Mouse (Mus musculus) monocyte, adult 2 months (primary cell): ENCODE measurements at regions not wholly inside any gene's neighbourhood (a gene's known extent, or its start where the extent isn't known, plus 50 kb on each side); places are given as distances from the start of the nearest gene placed in this dataset.

Source experiments
- DNase-seq, 2 experiments: peaks; one replicate each; pipeline ENCODE4 v3.0.0; 2022; ENCODE audit warnings: low spot score in 2 of 2, low read depth in 1 of 2

DNA sequence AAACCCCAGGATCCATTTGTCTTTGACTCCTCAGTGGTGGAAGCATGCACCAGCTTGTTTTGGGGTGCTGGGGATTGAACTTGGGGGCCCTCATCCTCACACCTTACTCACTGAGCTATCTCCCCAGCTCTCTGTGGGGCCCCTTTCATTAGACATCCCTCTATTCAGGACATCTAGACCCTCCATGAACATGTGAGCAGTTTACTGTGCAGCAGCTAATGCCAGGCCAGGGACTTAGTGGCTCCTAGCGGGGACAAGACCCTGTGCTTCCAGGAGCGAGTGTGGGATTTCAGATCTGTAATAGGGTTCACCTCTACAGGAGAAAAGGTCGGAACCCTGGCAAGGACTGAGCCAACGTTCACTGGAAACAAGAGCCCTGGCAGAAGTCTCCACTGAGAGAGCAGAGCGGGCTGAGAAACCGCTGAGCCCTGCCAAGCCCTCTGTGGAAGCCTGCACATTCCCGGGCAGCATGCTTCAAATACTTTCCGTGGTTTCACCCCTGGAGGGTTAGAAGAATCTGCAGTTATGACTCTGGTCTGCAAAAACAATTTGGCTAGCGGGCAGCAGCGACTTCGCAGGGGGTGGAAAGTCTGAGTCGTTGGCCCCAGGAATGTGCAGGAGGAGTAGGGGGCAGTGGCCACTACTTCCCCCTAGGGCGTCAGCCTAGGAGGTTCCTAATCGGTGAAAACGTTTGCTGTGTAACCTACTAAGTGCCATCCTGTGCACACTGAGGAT, 125.6 kb downstream of the Smad6 start:
- DNase-seq: no peak

DNA sequence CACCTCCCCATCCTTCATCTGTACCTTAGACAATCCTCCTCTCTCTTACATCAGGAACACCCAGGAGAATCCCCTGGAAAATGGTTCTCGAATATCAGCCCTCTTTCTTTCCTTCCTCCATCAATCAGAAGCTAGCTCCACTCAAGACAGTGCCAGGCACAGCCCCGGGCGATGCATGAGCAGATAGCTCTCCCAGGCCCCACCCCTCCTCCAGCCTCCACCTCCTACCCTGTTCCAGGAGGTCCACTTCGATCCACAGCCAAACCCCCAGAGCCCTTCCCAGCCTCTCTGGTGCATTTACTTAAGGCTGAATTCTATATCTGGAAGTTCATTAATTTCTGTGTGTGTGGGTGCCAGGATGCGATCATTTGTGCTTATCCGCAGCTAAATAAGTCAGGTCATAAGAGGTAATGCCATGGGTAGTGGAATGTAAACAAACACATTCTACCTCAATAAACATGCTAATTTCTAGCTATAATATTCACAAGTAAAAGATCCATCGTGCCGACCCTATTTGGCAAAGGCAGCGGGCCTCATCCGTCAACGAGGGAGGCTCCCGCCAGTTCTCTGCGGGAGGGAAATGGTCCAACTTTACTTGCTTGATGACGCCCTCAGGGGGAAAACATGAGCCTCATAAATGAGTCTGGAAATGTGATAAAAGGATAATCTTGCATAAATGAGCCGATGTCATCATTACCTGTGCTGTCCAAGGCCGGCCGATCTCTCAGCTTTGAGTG, 129.5 kb downstream of the Smad6 start:
- no peak for DNase-seq

DNA sequence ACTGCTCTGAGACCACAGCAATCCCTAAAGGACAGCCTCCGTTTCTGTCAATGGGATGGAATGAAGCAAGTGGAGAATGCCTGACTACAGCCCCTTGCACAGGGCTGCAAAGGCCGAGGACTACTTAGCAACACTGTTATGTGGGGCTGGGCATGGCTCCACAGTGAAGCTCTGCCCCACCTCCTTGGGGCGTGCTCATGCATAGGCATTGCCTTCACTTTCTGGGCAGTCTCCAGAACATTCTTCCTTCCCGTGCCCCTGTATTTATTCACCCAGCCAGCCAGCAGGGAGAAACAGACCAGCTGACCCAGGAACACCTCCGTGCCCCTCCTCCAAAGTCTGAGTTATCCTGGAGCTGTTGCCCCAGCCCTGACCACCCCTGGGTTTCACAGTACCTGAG, 131.1 kb downstream of the Smad6 start:
- DNase-seq: no peak

DNA sequence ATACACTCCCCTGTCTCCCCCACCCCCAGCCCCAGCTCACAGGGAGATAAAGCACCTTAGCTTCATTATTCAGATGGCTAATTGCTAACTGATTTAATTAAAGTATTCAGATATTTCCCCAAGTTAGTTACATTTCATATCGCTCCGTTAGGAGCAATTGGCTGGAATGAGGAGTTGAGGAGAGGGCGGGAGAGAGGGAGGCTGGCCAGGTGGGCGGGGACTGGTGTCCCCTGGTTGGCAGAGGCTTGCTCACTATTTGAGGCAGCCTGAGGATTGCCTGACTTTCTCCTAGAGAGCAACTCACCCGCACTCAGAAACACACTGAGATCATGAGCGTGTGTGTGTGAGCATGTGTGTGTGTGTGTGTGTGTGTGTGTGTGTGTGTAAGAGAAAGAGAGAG, 131.8 kb upstream of the Smad3 start:
- no peak for DNase-seq

DNA sequence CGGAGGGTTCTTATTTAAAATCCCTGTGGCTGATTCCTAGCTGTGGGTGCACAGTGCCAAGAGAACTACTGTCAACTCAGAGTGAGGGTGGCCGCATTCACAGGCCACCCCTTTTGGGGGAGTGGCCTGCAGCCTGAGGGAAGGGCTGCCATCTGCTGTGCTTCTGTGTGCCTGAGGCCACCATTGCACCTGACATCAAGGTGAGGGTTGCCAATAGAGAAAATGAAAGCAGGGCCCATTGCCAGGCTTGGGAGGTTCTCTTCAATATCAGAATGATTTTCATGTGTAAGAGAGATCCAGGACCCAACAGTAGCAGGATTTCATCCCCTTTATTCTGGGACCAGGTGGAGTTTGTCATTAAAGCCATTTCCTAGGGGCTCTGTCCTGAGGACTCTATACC, 127.2 kb upstream of the Smad3 start:
- no peak for DNase-seq

DNA sequence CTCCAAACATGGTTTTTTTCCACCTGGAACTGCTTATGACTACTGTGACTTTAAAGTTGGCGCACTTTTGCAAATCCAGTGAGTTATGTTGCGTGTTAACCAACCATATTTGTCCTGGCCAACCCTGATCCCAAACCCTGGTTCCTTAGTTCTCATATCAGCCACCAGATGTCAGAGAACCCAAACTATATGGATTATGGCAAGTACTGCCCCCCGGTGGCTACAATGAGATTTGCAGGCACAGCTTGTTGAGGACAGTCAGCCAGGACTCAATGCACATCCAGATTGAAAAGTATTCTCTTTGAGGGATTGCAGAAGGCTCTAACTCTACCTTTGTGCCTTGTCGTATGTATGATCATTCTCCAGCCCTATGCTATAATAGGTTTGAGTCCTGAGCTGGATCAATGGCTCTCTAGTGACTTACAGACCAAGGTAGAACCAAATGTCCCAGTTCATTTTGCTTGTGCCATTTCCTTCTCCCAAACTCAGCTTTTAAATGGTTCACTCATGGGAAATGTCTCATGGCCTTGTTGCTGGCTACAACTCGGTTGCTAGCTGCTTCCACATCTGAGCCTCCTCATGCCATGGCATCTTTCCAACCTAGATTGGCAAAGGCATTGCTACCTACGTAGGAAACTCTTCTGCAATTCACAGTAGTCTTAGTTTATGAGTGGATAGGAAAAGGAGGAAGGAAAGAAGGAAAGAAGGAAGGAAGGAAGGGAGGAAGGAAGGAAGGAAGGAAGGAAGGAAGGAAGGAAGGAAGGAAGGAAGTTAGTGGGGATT, 126.1 kb upstream of the Smad3 start:
- DNase-seq: no peak

DNA sequence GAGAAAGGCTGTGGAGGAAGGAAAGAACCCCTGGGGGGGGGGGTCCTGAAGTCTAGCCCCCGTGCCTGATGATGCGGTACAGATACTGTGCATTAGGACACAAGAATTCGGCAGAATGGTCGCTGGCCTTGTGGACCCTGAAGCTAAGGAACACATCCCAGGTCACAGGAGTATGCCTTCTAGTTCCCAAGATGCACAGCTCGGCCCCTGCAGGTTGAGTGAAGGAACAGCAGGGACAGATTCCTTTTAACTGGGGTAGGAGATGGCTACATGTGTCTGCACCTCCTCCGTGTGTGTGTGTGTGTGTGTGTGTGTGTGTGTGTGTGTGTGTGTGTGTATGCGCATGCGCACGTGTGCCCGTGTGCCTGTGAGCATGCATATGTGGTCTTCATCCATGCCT, 123.9 kb upstream of the Smad3 start:
- DNase-seq: no peak

DNA sequence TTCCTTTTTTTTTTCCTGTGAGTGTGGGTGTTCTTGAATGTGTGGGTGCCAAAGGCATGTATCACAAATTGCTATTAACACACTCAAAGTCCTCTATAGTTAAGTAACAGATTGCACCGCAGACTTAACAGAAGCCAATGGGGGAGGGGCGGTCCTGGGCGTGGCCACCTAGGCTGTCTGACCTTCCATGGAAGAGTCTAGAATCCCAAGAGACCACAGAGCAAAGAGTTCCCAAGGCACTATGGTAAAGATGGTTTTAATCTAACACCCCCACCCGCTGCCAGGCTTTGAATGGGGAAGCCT, 123.4 kb upstream of the Smad3 start:
- DNase-seq: no peak

DNA sequence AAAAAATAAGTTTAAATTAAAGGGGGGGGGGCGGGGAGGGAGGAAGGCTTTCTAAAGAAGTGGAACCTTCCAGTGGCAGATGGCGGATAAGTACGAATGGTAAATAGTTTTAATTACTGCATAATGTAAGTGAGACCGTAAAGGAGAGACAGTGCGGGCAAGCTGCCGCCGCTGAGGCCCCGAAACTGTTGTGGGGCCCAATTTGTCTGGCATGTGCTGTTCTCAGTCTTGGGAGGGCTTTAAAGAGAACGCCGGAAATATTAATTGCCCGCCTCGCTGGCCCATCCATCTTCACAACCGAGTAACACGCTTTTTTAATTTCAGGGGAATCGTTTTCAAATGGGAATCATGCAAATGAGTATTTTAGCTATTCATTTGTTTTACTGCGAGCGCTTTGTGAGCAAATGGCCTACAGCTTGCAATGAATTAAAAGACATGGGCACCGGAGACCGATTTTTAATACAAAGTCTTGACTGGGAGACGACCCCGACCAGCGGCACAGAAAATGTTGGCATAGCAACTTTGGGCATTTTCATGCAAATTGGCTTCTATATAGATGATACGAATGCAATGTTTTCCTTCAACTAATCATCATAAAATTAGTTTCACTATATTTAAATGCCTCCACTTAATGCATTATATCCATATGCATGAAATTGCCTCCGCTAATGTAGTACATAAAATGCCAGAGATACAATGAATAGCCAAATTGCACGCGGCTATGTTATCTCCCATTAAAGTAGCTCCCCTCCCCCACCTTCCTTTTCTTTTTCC, 122.9 kb upstream of the Smad3 start:
- DNase-seq: no peak

DNA sequence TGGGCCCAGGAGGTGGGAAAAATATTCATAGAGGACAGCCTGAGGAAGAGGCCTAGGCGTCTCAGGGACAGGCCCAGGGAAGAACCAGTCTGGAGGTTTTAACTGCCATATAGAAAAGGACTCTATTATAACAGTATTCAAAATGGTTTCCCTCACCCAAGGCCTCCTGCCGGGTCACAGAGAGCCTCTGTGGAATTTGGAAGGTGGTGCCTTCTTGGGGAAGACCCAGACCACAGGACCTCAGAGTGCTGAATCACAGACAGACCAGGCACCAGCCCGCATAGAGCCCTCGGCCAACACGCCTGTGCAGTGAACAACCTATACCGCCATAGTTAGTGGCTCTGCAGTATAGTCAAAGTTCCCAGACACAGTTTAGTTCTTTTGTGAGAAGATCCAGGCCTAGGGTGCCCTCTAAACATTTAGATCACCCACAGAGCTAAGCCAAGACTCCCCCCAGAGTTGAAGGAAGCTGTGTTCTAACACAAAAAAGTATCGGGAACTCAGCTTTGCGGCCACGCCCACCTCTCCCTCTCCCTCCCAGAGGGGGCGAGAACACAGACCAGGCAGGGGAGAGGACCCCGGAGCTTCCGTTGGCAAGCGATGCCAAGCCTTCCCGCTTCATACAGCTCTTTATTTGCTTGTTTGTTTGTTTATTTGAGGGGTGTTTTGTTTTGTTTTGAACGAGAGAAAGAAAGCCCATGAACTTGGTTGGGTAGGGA, 122.1 kb upstream of the Smad3 start:
- no peak for DNase-seq

DNA sequence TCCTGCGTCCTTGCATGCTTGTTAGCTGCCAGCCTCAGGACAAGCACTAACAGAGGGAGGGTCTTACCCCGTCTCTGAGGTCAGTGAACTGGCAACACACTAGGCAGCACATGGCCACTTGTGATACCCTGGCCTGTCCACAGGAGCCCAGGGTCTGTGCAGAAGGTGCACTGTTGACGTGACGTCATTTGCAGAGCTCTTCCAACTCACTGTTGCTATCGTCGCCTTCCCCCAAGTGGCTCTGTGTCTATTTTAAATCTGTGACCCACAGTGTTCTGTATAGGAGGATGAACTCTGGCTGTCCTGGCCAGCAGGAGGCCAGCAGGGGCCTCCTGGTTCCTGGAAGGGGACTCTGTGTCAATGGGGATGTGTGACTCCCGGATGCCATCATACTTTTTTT, 120.1 kb upstream of the Smad3 start:
- no peak for DNase-seq

DNA sequence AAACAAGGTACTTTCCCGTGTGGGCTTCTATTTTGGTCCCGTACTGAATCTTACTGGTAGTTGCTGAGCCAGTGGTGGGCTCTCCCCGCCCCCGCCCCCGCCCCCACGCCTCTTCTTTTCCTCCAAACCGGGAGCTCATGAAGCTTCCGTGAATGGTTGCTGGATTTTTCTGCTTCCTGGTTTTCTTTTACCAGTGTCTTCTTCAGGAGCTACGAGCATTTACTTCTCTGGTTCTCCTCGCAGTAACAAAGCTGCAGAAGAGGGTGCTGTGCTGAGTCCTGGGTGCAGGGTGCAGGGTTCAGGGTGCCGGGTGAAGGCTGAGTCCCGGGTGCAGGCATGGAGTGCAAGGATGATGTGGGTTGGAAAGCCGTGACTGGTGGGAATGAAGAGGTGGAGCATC, 119.1 kb upstream of the Smad3 start:
- DNase-seq: no peak

DNA sequence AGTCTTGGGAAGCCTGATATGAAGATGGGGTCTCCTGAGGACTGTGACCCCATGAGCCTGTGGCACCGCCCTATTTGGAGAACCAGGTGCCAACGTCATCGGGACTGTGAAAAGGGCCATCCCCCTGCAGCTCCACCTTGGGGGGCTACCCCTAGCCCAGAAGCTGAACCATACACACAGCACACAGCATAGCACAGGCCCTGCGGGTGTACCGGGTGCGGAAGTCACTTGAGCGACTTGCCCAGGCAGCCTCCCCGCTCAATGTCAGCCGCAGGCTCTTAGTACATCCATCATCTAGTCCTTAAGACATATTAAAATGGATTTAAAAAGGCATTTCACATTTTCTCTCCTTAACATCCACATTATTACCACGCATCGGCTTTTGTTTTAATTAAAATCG, 118.2 kb upstream of the Smad3 start:
- no peak for DNase-seq

DNA sequence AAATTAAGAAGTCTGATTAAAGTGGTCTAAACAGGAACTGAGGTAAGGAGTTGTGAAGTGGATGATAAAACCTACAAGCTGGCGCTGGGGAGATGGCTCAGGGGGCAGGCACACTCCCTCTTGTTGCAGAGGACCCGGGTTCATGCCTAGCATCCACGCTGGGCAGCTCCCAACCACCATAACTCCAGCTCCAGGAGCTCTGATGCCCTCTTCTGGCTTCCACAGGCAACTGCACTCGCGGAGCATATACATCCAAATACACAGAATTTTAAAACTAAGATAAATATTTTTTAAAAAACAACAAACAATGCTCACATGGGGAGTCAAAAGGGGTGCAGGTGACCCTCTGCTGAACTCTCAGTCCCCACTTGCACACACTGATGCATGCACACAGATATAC, 117.4 kb upstream of the Smad3 start:
- no peak for DNase-seq

DNA sequence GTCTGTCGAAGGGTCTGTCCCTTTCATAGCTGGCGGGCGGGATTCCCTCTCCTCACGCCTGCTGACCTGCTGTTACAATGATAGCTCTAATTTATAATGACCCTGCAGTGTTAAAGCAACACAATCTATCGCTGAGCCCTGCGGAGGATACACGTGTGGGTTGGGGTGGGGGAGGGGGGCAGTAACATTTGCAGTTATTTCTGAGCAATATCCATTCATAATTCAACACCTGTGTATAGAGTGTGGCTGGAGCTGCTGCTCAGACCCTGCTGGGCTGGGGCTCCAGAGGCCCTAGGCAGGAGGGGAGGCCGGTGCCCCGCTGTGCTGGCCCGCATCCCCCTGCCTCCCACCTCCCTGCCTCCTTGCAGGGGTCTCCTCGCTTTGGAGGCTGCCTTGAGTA, 106.6 kb upstream of the Smad3 start:
- no peak for DNase-seq

DNA sequence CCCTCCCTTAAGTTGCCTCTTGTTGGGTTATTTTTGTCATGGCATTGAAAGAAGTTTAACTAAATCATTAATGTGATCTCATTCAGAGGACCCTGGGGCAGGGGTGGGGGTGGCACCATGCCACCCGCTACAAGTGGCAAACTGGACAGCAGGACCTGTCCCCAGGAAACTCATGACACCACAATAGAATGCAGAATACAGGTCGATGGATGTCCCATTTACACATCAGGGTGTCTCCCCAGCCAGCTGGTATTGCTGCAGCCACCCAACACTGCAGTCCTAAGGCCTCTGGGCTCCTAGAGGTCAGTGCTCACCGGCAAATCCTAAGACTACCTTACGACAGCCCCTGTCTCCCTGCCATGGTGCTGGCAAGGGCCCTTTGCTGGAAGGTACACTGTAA, 105.5 kb upstream of the Smad3 start:
- DNase-seq: no peak

DNA sequence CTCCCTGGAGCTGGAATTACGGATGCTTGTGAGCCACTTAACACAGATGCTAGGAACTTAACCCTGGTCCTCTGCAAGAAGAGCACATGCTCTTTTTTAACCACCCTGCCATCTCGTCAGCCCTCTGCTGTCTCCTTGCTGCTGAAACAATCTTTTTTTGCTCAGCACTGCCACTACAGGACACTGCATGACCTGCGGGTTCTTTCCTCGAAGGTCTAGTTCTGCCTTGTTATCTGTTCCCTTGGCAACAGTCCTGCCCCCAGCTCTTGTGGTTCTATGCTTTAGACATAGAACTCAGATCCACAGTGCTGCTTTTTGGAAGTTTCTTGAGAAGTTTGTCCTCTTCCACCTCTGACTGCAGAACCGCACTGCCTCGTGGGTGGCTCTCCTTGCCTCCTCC, 104.6 kb upstream of the Smad3 start:
- no peak for DNase-seq

DNA sequence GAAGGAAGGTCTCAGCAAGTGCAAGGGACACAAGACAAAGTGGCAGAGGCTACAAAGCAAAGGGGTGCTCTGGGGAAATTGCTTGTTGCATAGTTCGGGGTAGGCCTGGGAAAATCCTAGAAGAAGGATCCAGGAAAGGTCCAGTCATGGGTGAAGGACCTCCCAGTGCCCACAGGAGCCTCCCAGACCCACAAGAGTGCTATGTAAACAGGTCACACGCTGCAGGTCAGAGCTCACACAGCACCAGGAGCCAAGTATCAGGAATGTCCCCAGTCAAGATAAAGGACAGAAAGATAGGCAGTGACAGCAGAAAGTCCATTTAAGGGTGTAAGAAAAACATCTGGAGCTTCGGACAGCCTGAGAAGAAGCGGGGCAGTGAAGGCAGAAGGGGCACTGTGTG, 103.6 kb upstream of the Smad3 start:
- no peak for DNase-seq

DNA sequence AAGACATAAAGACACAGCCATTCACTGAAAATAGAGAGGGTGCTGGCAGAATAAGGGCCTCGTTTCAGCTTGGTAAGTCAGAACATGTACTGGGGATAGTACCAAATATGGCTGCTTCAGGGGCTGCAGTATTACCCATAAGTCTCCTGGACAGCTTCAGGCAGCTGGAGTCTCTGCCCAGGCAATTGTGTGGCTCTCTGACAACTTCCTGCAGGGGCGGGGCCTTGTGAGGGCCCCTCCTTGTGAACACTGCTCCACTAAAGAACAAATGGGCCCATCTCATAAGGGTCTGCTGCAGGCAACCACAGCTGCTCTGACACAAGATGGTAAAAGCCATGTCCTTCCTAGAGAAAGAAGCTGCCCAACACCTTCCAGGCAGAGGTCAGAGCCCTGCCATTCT, 102.4 kb upstream of the Smad3 start:
- no peak for DNase-seq

DNA sequence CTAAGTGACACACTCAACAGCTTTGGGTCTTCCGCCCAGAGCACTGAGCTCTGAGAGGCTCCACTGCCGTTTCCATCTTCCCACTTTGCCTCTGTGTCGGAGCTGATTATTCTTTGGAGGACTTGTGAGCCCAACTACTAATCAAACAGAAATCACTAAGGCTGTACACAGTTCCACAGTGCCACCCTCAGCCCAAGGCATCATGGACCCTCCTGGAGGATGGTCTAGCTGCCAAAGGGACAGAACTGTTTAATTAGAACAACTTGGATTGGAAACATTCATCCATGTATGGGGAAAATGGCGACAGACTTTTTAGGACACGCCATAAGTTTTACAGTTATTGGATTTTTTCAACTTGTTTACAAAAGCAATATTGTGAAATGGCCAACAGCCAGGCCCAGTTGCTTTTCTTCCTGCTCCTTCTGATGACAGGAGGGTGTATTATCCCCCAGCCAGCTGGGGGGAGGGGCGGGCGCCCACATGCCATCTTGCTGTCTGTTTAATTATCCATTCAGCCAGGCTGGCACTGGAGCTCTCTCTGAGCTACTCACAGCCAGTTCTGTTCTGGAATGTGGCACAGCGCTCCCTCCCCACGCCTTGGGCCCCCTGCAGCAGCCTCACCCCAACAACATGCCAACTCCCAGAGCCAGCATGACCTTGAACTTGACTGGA, 98.4 kb upstream of the Smad3 start:
- DNase-seq: no peak

DNA sequence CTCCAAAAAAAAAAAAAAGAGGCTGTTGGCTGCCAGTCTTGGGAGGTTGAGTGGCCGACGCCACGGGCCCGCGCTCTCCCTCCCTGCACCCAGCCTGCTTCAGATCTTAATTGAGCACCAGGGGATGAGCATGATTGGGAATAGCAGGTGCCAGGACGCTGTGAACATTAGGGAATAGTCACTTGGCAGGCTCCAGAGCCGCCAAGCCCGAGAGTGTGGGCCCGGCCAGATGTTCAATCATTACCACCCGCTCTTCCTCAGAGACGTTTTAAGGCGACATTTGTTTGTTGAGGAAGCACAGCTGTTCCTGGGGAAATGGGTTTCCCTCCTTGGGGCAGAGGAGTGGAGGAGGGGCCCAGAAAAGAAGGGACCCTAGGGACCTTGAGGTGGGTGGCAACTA, 94.0 kb upstream of the Smad3 start:
- DNase-seq: no peak
